Mouse (Mus musculus) midbrain, embryonic 10.5 days (tissue): ENCODE data around the gene A930004D18Rik. TPM values are rescaled to one million over a fixed set of nuclear protein-coding genes. Genes with fewer than 3 reads are reported as not detected.

Source experiments
- DNase-seq: peaks from one replicate; pipeline ENCODE4 v3.0.0-alpha.2; 2017; ENCODE audit warnings: low spot score
- H3K27ac ChIP-seq: fragments of 300-500 bp; sonication (generic); replicated peaks from 2 replicates; pipeline ENCODE4 v1.5.1; 2016; ENCODE audit warnings: mild to moderate bottlenecking
- H3K27me3 ChIP-seq: fragments of 300-500 bp; sonication (generic); 2 replicates; pipeline ENCODE4 v1.6.1; 2016; ENCODE audit warnings: low read depth, mild to moderate bottlenecking; ENCODE audit not compliant: poor library complexity, severe bottlenecking
- H3K36me3 ChIP-seq: fragments of 300-500 bp; sonication (generic); 2 replicates; pipeline ENCODE4 v1.6.1; 2016; ENCODE audit warnings: mild to moderate bottlenecking, moderate library complexity
- H3K4me1 ChIP-seq: fragments of 300-500 bp; sonication (generic); 2 replicates; pipeline ENCODE4 v1.6.1; 2016
- H3K4me3 ChIP-seq: fragments of 300-500 bp; sonication (generic); 2 replicates; pipeline ENCODE4 v1.5.1; 2016; ENCODE audit warnings: mild to moderate bottlenecking, moderate library complexity
- H3K9me3 ChIP-seq: fragments of 300-500 bp; sonication (generic); replicated peaks from 2 replicates; pipeline ENCODE4 v1.6.1; 2016; ENCODE audit warnings: mild to moderate bottlenecking
- WGBS: fragments of 180-500 bp; shearing (Covaris S2); methylation state at CpG from one replicate; pipeline ENCODE4 v1.1.7; 2016; 5-methylcytosine and 5-hydroxymethylcytosine counted together
- polyA plus RNA-seq: library from polyadenylated mRNA; unstranded; fragments of >200 nt; fragmentation: Nextera tagmentation; extraction: Ambion mirVana; gene quantifications from 2 replicates; pipeline ENCODE4 v1.2.1, GENCODE M21; 2016

A930004D18Rik gene
- polyA plus RNA-seq, 1 experiment from 2014 or later: 25.0 TPM

DNA sequence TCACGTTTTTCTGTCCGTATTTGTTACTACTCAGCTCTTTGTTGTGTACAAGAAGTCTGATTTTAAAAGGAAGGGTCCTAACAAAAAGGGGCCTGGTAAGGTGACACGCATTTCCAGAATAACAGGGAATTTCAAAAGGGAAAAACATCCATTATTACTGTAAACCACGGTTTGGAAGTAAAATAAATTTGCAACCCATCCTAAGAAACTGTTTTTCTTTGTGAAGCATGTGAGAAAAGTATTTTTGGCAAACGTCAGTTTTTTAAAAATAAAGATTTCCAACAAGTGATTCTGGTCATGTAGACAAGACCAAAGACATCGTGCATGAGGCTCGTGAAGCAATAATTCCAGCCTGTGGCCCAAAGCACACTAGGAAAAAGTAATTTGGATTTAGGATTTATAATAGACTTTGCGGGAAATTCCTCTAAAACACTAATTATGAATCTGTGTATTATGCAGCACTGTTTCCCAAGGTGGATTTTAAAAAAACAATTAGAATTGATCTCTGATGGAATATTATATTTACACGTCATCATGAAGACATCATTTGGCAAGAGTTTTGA, 20.7 kb upstream of the A930004D18Rik start:
- DNase-seq: no peak

GRCm38 (mm10) chr2:18057336-18058145, 20.0 kb upstream of the A930004D18Rik start:
- DNase-seq: peak; percentile 68
- WGBS: under 1% methylated on average over 48 of the region's 48 CpGs
- Histone ChIP-seq H3K4me3 (peak overlapping the region; percentile 81), H3K9me3 (no peaks in the 10 kb centered on the region), H3K4me1 (peaks cover 65% of the 10 kb centered on the region), H3K36me3 (no peaks in the 10 kb centered on the region), H3K27ac (peak overlapping the region; percentile 100), H3K27me3 (no peaks in the 10 kb centered on the region)

More for the DNA sequence above, 20.7 kb upstream of the A930004D18Rik start:
- Histone ChIP-seq H3K36me3 (no peaks in the 10 kb centered on the region), H3K4me1 (peaks cover 65% of the 10 kb centered on the region), H3K4me3 (peak overlapping the region; percentile 81), H3K9me3 (no peaks in the 10 kb centered on the region), H3K27me3 (no peaks in the 10 kb centered on the region), H3K27ac (peak overlapping the region; percentile 100)
- WGBS: 8% methylated on average over 9 of the region's 9 CpGs

GRCm38 (mm10) chr2:18056786-18057255, 19.3 kb upstream of the A930004D18Rik start:
- H3K4me3 ChIP-seq: peak overlapping the region; percentile 81
- no peaks in the 10 kb centered on the region for H3K9me3 ChIP-seq
- DNase-seq: peak; percentile 94
- H3K4me1 ChIP-seq: peaks cover 65% of the 10 kb centered on the region
- WGBS: under 1% methylated on average over 41 of the region's 50 CpGs
- peak overlapping the region; percentile 100 for H3K27ac ChIP-seq
- H3K36me3 ChIP-seq: no peaks in the 10 kb centered on the region
- H3K27me3 ChIP-seq: no peaks in the 10 kb centered on the region

- peaks cover 66% of the 10 kb centered on the region for H3K4me1 ChIP-seq
- peak; percentile 99 for DNase-seq
- H3K9me3 ChIP-seq: no peaks in the 10 kb centered on the region
- WGBS: 1% methylated on average over 46 of the region's 66 CpGs
- no peaks in the 10 kb centered on the region for H3K36me3 ChIP-seq
- H3K27me3 ChIP-seq: no peaks in the 10 kb centered on the region
- peak overlapping the region; percentile 100 for H3K27ac ChIP-seq
- peak overlapping the region; percentile 81 for H3K4me3 ChIP-seq
Measured at GRCm38 (mm10) chr2:18055929-18056785, 18.6 kb upstream of the A930004D18Rik start.

DNA sequence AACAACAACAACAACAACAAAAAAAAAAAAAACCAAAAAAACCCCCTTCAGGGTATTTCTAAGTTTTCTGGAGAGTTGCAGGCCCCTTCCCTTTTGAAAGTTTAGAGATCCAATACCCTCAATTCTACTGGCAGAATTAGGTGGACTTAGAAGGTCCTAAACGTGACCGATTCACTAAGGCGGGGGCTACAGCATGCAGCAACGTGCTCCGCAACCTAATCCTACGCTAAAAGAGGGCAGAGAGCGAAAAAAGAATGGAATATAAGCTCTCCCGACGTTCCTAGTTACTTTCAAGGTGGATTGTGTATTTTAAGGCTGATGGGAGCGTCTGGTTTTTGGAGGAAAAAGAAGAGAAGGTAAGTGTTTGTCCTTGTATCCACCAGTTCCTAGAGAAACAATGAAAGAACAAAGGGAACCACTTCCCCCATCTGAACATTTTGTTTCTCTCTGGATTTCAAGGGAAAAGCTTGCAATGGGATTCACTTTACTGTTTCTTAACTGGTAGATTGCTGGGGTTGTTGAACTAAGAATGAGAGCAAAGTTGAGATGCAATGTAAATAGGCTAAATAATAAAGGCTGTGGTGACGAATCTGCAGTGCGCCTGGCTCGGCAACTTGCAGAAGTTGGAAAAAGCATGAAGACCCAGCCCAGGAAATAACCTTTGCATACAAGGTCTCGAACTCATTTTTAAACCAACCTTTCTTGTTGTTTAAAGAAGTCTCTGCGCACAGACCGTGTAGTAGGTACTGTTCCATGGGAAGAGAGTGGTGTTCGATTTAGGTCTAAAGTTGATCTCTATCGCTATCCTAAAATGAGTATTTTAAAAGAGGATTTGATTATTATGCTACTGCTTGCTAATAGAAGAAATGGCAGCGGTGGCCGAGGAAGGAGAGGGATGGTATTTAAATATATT, 17.7 kb upstream of the A930004D18Rik start, which contains the start of gene Mllt10:
Gene Mllt10, plus strand, starts transcription at position 222 of the 913 bp plus-strand sequence.
- Histone ChIP-seq H3K27ac (peak within 1 kb of the TSS; percentile 100), H3K9me3 (no peaks in the 10 kb centered on the region), H3K4me3 (peak within 1 kb of the TSS; percentile 81), H3K4me1 (peaks cover 66% of the 10 kb centered on the region), H3K36me3 (no peaks in the 10 kb centered on the region), H3K27me3 (no peaks in the 10 kb centered on the region)
- peak; percentile 40 for DNase-seq
- under 1% methylated on average over 20 of the region's 20 CpGs for WGBS

DNA sequence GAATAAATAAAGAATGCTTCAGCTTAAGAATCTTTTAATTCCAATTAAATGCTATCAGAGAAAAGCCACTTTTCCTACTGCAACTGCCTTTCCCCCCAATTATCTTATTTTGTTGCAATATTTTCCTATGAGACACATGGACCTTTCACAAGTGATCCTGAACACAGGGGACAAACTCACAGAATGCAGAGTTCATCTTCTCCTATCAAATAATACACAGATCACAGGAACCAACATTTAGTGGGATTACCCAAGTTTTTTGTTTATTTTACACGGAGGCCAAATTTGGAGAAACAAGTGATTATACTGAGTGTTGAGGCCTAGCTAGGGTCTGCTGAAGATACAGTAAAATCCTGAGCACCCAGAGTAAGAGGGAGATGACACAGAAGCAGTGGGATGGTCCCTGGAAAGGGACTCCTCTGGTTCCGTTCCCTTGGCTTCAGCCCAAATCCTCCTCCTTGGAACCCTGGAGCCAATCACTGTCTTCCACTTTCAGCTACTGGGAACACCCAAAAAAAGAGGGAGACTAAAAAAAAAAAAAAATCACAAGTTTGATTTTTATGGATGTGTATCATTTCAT, 16.5 kb upstream of the A930004D18Rik start:
- Histone ChIP-seq H3K36me3 (no peaks in the 10 kb centered on the region), H3K27me3 (no peaks in the 10 kb centered on the region), H3K4me1 (peaks cover 66% of the 10 kb centered on the region), H3K27ac (peak overlapping the region; percentile 100), H3K9me3 (no peaks in the 10 kb centered on the region), H3K4me3 (peak overlapping the region; percentile 81)
- no peak for DNase-seq
- WGBS: 9% methylated on average over 2 of the region's 2 CpGs

GRCm38 (mm10) chr2:18053243-18053950, 15.9 kb upstream of the A930004D18Rik start:
- H3K4me1 ChIP-seq: peaks cover 60% of the 10 kb centered on the region
- no peaks in the 10 kb centered on the region for H3K27me3 ChIP-seq
- WGBS: 9% methylated on average over 1 of the region's 1 CpGs
- peak overlapping the region; percentile 81 for H3K4me3 ChIP-seq
- H3K9me3 ChIP-seq: no peaks in the 10 kb centered on the region
- no peaks in the 10 kb centered on the region for H3K36me3 ChIP-seq
- DNase-seq: peak; percentile 39
- peak overlapping the region; percentile 100 for H3K27ac ChIP-seq

DNA sequence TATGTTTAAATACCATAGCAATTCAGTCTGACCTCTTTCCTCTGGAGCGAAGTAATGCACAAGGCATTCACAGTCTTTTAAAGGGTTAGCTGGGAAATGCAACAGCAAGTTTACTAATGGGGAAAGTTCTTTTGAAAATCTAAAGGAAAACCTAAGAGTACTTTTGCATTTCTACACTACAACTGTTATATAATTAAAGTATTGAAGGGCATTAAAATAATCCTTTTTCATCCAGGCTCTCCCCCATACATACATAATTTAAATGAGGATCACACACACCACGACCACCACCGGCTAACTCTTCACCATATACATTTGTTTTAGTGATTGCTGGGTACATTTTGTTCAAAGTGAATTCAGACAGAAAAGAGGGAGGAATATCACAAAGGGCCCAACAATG, 15.0 kb upstream of the A930004D18Rik start:
- 16% methylated on average over 3 of the region's 3 CpGs for WGBS
- peak overlapping the region; percentile 100 for H3K27ac ChIP-seq
- no peaks in the 10 kb centered on the region for H3K27me3 ChIP-seq
- no peak for DNase-seq
- no peaks in the 10 kb centered on the region for H3K36me3 ChIP-seq
- H3K4me1 ChIP-seq: peaks cover 56% of the 10 kb centered on the region
- no peaks in the 10 kb centered on the region for H3K9me3 ChIP-seq
- peak overlapping the region; percentile 81 for H3K4me3 ChIP-seq

- Histone ChIP-seq H3K27me3 (no peaks in the 10 kb centered on the region), H3K4me1 (peaks cover 56% of the 10 kb centered on the region), H3K27ac (peak overlapping the region; percentile 100), H3K4me3 (peak overlapping the region; percentile 81), H3K36me3 (peaks cover under 1% of the 10 kb centered on the region; the same call in 1 of the 2 replicates), H3K9me3 (no peaks in the 10 kb centered on the region)
- DNase-seq: no peak
- WGBS: 17% methylated on average over 3 of the region's 3 CpGs
Measured at GRCm38 (mm10) chr2:18051831-18052170, 14.3 kb upstream of the A930004D18Rik start.

DNA sequence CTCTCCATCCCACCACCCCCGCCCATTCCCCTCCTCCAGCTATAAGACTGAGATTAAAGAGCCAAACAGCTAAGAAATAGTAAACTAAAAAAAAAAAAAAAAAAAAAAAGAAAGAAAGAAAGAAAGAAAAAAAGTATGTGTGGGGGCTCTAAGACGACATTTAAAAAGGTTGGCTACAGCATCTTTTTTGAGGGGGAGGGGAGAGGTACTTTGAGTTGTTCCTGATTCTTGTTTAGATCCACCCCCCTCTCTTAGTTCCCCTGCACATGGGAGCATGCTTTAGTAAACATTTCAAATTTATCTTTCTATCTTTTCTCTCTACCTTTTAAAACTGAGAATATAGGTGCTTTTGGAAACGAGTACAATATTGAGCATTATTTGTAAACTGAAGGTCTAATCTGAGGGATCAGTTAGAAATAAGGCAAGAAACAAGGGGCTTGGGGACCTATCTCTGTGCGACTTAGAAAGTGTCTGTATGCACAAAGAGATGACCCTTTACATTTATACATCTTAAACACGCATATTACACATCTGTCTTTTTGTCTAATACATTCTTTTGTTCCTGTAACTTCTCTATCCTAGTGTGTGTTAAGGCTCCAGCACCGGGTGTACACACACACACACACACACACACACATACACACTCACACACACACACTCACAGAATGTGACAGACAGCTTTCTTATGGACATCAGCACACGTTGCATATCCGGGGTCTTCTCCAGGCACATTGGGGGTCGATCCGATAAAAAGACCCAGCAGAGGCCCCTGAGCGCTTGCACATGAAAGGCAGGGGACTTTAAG, 13.7 kb upstream of the A930004D18Rik start:
- DNase-seq: peak; percentile 74
- Histone ChIP-seq H3K27ac (peak overlapping the region; percentile 100), H3K36me3 (peaks cover 7% of the 10 kb centered on the region), H3K9me3 (no peaks in the 10 kb centered on the region), H3K27me3 (no peaks in the 10 kb centered on the region), H3K4me1 (peaks cover 56% of the 10 kb centered on the region), H3K4me3 (peak overlapping the region; percentile 81)
- WGBS: 5% methylated on average over 11 of the region's 11 CpGs
